Mouse (Mus musculus): Measurements from ENCODE around the gene Klc4.

The Klc4 gene

DNA sequence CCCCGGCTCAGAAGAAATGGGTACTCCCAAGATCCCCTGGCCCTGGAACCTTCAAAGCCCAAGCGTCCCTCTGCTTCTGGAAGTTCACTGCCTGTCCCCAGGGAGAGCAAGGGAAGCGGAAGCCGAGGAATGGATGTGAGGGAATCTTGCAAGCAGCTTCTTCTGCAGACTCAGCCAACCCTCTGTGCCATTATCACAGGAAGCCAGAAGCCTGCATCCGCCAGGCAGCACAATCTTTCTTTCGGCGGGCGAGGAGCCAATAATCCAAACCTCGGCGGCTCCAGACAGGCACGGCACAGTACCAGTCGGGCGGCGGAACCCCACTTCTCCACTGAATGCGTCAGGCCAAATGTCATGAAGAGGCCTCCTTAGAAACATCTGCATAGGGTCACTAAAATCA, 24.5 kb downstream of the Klc4 start:
- DNase-seq (ENCODE audit: low spot score in 2 of 2): peak in 1 of 2 experiments; percentile 33

DNA sequence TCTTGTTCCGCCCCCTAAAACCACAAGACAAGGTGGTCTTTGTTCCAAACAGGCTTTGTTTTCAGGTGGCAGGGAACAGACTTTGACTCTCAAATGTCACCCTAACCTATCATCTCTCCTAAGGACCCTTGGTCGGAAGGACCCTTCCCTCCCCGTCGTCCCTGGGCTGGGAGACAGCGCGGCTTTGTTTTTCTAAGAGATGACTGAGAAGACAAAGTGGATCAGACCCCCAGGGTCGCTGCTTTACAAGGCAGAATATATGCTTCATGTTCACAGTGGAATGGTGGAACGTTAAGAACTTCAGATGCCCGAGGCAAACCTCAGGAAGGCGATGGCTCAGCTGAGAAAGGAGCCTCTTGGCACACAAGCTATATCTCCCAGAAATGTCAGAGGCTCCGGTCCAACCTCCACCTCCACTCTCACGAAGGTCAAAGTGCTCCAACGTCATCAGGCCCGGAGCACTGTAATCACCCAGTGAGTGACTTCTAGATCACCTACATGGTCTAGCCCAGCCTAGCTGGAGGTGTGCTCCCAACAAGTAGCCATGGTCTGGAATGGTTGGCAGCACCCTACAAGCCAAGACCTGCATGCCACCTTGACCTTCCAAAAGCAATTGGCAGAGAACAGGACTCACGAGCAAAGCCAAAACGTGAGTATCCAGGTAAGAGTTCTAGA, 26.0 kb downstream of the Klc4 start:
- no peak for DNase-seq (ENCODE audit: low spot score in 2 of 2)

DNA sequence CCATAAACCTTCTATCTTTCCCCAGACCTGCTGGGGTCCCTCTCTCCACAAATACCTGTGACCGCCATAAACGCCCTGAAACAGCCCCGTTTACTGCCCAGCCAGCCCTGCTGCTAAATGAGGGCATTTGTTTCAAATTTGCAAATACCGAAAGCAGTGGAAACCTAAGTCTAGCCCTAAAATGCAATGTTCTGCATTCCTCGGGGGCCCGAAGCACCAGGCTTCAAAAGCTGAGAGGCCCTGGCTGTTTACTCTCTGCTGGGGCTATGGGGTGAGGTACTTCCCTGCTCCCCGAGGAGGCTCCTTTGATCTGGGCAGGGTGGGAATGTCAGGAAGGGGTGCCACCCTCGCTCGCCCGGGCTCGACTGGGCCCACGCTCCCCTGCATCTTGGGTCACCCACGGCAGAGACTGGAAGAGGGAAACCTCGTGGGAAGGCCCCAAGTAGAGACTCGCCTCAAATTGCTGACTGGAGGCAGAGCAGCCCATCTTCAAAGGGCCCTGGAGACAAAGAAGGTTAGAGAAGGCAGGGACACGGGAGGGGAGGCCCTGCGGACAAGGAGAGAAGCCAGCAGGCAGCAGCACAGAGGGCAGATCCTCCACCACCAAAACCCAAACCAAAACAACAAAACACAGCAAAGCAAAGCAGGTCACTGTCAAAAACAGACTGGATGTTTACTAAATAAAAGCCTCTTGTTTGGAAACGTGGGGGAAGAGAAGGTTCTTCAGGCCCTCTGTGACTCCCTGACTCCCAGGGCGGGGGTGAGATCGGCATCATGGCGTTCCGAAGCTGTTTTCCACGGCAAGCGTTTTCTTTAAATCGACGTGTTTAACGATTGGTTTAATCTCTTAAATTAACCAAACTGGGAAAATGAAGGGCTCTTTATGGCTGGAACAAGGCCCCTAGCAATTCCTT, 26.8 kb downstream of the Klc4 start:
- DNase-seq (ENCODE audit: low spot score in 2 of 2): no peak

DNA sequence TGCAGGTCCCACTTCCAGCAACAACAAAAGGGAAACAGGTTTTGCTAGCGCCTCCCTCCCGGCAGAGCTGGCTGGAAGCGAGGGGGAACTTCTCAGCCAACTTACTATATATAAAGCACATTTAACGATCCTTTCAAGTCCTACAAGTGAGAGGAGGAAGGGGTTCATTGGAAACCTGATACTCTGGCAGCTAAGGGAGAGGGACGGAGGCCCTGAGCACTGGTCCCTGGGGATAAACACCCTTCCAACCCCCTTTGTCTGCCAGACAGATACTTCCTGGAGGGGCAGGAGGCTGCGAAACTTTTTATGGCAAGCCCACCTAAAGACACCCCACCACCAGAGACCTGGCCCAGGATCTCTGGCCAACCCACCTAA, 27.4 kb downstream of the Klc4 start:
- no peak for DNase-seq (ENCODE audit: low spot score in 2 of 2)

DNA sequence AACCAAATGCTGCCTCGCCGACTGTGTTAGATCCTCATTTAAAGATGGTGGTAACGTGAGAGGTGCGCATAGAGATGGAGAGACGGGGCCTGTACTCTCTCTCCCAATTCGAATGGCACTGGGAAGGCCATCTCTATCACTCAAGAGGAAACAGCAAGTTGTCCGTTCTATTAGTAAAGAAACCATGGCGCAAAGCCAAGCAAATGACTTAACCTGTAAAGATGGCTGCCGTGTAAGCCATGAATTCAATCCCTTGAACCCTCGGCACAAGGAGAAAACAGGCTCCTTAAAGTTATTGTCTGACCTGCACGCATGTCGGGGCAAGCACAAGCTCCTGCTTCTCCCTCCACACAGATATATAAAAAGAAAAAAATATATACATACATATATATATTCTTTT, 28.0 kb downstream of the Klc4 start:
- no peak for DNase-seq (ENCODE audit: low spot score in 2 of 2)

DNA sequence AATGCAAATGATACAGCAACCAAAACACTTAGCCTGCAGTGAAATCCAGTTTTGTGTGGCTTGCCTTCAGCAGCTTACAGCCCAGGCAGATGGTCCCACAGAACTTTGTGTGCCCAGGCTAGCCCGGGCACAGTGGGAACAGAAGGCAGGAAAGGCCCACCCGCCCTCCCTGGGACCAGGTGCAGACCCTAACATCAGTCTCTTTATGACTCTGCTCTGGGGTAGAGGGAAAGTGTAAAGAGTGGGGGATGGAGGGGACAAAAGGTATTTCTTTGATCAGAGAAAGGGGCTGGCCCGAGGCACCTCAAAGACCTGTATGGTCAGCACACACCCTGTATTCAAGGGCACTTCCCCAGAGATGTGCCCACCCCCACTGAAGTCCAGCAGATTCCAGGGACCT, 32.6 kb downstream of the Klc4 start:
- DNase-seq (ENCODE audit: low spot score in 2 of 2): no peak

DNA sequence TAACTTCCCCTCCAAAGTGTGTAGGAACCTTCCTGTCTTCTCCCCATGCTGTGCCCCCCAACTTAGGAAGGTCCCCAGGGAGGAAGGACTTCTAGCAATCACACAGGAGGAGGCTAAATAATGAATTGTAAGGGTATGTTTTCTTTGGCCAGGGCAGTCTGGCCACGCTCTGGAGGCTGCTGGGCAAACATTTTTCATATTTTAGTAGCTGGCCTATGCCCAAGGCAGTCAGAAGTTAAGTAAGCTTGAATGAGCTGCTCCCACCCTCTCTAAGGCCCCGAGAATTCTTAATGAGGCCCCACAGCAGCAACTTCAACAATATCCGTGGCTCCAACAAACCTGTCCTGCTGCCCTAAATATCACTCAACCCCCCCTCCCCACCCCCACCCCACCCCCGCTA, 33.0 kb downstream of the Klc4 start:
- DNase-seq (ENCODE audit: low spot score in 2 of 2): no peak

DNA sequence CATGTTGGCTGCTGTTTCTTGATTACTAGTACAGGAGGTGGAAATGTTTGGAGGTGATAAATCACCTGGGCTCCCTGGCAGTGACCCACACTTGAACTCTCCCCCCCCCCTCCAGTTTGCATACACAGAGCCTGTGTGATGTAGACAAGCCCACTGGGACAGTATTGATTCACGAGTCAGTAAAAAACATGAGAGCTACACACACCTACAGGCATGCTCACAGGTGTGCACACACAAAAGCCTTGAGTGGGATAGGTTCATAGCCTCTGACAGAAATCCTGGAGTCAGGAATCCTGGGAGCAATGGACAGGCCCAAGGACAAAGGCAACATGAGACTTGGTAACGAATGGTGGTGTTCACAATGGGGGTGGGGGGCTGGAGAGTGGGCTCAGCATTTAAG, 33.6 kb downstream of the Klc4 start:
- DNase-seq (ENCODE audit: low spot score in 2 of 2): no peak

DNA sequence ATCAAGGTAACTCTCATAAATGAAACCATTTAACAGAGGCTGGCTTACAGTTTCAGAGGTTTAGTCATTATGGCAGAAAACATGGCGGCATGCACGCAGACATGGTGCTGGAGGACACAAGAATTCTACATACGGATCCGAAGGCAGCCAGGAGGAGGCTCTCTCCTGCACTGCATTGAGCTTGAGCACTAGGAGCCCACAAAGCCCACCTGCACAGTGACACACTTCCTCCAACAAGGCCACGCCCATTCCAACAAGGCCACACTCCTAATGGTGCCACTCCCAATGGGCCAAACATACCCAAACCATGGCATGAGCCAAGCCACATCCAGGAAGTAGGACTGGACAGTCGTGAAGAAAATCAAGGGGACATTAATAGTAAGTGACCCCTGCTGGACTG, 34.5 kb downstream of the Klc4 start:
- DNase-seq (ENCODE audit: low spot score in 2 of 2): no peak

DNA sequence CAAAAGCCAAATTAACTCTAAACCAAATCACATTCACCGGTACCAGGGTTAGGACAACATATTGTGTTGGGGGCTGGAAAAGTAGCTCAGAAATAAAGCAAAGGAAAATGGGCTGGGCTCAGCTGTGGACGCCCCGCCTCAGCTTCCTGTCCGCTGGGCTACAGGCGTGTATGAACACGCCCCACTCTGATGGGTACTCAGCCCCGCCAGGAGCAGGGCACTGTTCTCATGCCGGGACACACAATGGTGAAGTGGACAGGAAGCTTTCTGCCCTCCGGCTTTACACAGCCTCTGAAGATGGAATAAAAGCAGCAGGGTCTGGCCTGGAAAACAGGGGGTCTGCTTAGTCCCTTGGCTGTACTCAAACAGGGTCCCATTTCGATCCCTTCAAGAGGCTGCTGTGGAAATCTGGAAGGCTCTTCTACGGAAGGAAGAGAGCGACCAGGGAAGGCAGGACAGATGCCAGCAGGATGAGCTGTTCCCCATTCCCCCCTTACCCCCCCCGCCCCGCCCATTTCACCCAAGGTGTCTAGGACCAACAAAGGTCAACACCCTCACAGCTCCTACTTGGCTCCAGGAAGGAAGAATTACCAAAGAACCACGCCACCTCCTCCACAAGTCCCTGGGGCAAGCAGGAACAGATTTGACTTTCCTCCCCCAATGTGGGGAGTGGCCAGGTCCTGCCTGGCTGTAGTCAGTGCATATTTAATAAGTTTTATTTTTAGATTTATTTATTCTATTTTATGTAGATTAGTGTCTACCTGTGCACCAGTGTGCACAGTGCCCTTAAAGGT, 35.9 kb downstream of the Klc4 start:
- no peak for DNase-seq (ENCODE audit: low spot score in 2 of 2)

DNA sequence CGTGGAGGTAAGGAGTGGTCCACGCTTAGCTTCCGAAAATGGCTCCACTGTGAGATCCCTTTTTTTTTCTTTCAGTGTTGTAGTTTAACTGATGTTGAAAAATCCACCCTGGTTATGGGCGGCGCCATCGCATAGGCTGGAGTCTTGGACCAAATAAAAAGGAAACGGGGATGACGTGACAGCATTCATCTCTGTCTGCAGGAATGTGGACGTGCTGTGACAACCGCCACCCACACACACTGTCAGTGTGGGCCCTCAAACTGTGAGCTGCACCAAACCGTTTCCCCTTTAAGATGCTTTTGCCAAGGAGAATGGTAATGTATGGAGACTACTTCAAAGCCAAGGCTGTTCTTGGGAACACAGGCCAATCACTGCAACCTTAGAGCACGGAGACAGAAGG, 39.8 kb downstream of the Klc4 start:
- no peak for DNase-seq (ENCODE audit: low spot score in 2 of 2)

DNA sequence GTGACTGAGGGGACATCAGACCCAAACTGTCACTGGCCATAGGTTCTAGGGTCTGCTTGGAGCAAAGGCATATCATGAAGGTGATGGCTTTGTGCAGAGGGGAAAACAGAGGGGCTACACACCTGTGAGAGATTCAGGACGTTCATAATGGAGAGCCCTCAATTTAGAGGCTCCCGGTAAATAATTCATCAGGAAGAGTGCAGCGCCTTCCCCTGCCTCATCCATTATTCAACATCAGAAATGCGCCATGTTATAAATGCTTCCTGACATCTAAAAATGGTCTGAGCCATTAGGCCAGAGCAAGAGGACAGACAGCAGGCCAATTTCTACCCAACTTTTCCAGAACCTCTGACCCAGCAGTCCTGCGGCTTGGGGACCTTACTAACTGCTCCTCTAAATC, 40.7 kb downstream of the Klc4 start:
- no peak for DNase-seq (ENCODE audit: low spot score in 2 of 2)

DNA sequence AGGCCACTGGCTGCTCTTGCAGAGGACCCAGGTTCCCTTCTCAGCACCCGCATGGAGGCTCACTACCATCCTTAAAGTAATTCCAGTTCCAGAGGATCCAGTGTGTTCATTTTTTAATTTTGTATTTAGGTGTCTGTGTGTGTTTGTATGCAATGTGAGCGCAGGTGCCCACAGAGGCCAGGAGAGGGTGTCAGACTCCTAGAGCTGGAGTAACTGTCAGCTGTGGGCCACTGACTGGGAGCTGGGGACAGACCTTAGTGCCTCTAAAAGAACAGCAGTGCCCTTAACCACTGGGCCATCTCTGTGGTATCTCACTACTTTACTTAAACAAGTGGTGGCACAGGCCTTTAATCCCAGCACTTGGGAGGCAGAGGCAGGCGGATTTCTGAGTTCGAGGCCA, 42.6 kb downstream of the Klc4 start:
- no peak for DNase-seq (ENCODE audit: low spot score in 2 of 2)

DNA sequence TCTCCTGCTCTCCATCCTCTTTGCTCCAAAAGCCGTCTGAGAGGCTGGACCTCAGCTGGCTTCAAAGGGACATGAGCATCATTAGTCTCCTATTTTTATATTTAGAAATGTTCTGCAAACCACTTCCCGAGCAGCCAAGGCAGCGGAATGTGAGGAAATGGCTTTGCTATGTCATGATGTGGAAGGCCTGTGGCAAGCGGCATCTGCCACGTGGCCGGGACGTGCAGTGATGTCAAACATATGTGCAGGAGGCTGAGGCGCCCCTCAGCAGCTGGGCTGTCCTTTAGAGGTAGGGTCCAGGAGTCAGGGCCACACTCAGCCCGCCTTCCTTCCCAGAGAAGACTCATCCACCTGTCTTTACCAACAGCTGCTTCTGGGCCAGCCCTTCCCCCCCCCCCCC, 43.6 kb downstream of the Klc4 start:
- DNase-seq (ENCODE audit: low spot score in 2 of 2): no peak

DNA sequence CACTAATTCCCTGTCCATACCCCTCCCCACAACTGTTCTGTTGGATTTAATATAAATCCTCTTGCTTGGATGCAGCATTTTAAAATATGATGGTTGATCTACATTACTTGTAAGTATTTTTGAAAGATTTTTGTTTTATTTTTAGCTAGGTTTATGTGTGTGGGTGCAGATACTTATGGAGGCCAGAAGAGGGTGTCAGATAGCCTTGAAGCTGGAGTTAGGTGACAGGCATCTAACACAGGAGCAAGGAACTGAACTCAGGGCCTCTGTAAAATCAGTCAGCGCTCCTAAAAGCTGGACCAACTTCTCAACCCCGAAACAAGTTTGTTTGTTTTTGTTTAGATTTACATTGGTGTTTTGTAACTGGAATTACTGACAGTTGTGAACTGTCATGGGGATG, 45.3 kb downstream of the Klc4 start:
- no peak for DNase-seq (ENCODE audit: low spot score in 2 of 2)

DNA sequence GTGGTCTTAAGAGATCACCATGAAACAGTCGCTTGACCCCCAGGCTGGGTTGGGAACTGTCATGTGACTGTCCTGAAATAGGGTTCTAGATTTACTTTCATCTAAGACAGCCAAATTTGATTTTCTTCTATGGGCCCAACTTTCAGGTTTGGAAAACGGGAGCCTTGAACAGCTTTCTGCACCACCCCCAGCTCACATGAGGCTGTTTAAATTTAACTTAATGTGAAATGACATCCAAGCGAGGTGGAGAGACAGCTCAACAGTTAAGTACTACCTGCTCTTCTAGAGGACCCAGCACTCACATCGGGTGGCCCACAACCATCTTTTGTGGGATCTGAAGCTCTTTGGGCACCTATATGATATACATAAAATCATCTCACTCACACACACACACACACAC, 46.9 kb downstream of the Klc4 start:
- DNase-seq (ENCODE audit: low spot score in 2 of 2): no peak

DNA sequence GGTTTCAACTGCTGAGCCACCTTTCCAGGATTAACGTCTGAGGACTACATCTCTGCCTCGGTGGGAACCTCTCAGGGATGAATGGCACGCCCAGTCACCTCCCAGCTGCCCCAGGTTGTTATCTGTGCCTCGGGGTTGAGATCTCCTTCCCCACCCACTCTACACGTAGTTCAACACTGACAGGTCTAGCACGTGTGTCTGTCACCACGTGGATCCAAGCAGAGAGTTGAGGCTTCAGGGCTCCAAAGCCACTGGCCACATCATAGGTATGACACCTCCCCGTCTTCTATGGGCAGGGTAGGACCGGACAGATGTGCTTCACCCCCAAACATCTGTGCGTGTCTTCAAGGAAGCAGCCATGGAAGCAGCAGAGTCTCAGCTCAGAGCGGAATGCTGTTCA, 47.9 kb downstream of the Klc4 start:
- no peak for DNase-seq (ENCODE audit: low spot score in 2 of 2)

DNA sequence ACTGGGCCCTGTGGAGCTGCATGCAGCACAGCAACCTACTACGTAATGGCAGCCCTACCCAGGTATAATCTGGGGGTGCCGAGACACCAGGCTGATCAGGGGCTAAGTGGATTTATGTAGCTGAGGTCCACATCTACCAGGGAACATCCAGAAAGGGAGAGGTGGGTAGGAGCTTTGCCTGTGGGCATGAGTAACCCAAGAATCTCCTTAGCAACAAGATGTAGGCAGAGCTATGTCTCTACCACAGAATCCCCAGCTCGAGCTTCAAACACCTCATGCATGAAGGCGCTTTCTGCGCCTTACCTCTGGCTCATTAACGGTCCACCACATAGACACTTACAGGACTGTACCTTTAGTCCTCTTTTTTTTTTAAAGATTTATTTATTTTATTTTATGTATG, 50.5 kb downstream of the Klc4 start:
- DNase-seq (ENCODE audit: low spot score in 2 of 2): no peak

DNA sequence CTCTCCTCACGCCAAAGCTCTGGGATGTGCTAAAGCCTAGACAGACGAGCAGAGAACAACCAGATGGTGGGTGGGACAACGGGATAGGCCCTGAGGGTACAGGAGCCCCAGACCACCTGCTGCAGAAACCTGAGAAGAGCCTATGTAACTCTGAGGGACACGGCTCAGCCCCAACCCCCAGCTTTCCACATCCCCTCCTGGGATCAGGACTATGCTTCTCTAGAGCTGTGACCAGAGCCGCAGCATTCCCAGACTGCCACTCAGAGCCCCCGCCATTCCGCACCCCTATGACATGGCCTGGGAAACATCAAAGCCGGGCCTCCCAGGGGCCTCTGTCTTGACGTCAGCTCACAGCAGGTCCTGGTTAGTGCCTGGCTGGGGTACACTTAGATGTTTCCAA, 51.2 kb downstream of the Klc4 start:
- no peak for DNase-seq (ENCODE audit: low spot score in 2 of 2)

DNA sequence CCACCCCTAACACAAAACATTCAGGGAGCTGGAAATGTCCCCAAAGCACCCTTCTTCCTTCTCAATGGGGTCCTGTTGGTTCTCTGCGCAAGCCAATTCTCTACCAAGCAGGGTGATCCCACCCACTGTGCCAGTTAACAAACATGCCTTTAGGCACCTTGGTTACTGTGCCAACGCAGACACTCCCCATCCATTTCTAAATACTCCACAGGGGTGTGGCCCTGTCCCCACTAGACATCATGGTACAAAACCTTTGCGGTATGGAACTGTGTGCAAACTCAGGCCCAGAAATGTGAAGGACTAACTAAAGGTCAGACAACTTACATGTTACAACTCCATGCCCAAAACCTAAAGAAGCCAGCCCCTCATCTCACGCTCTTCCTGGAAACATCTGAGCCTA, 52.7 kb downstream of the Klc4 start:
- no peak for DNase-seq (ENCODE audit: low spot score in 2 of 2)

DNA sequence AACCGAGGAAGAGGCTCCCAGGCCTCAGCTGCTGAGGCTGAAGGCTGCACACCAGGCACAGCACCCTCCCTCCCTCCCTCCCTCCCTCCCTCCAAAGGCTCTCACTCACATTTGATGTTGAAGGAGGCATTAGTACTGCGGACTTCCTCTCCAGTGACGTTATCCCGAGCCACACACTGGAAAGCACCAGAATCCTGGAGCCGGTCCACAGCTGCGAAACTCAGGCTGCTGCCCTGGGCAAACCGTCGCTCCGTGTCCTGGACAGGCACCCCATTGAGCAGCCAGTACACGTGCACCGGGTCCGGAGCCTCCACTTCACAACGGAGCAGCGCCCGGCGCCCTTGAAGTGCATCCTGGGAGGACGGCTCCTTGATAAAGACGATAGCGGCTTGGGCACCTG, 54.4 kb downstream of the Klc4 start:
- DNase-seq (ENCODE audit: low spot score in 2 of 2): no peak

DNA sequence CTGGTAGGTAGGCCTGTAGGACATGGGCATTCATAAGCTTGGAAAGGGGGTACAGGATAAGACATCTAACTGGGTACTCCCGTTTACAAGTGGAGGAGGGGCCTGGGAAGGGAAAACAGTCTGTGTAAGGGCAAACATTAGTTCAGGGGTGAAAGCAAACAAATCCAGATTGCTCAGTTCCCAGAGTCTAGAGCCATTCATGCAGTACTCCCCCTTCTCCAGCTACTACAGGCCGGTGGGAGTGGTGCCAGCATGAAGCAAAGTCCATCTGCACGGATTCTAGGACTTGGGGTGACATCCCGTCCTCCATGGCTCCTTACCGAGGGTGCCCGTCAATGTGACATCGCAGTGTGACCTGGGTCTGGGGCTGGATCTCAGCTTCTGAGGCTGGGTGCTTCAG, 55.4 kb downstream of the Klc4 start:
- no peak for DNase-seq (ENCODE audit: low spot score in 2 of 2)
